23 mouse cellular contexts compared by ENCODE assay signal in the genomic region with DNA sequence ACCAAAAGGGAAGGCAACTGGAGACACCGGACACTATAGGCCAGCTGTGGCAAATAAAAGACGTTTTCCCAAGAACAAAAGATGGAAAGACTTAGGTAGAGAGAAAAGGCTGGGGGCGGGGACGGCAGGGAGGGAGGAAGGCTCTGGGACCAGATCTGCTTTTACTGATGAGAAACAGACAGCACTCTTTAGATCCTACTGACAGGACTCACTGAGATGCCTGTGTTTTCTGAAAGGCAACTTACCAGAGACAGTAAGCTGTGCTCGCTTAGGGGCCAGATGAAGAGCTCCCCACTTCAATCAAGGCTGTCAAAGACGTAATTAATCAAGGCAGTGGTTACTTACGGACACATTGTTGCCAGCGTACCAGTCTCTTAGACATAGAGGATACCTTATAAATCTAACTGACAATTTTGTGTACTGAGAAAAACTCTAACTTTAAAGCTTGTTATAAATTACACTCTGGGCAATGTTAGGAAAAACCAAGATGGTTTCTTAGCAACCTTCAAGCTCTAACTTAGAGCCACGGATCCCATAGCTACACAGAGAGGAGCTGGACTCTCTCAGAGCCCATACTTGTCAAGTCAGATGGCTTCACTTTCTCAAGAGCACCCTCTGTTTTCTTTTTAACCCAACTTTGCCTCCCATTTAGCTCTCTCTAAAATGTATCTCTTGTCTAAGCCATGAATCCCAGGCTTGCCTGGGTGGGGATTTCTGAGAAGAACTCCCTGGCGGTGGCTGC. TPM values are rescaled to one million over a fixed set of nuclear protein-coding genes. Genes with fewer than 3 reads are reported as not detected.
A peak's percentile ranks its signal among the peaks of the same experiment; 100 is the strongest.
DNase-seq lines count a peak whose midpoint lies in the region; ATAC-seq and TF ChIP-seq lines count a peak whose summit lies in the region.
"Had no signal": no experiment of that assay in that cellular context is flagged by ENCODE, and none has a peak within 500 bp of the region (broad histone marks: within the 10 kb centered on the region; RNA-seq: fewer than 3 reads in every experiment).

No protein-coding gene starts in this region.

- TF ChIP-seq CTCF in layer of hippocampus, adult 2 months (conservative IDR thresholded peaks at IDR 0.05): no peak
- no peak for TF ChIP-seq CTCF in intestine, postnatal 0 days (IDR thresholded peaks at IDR 0.05; ENCODE audit: low read depth)
- no peak for TF ChIP-seq CTCF in gastrocnemius, adult 2 months (IDR thresholded peaks at IDR 0.05)

- H3K36me3 ChIP-seq in embryonic facial prominence, embryonic 13.5 days: no peaks in the 10 kb centered on the region
- no peaks in the 10 kb centered on the region for H3K36me3 ChIP-seq in intestine, postnatal 0 days (ENCODE audit: control insufficient read depth, insufficient read depth)
- no peaks in the 10 kb centered on the region for H3K36me3 ChIP-seq in stomach, embryonic 14.5 days (ENCODE audit: control insufficient read depth, insufficient read depth, low read length)
- H3K36me3 ChIP-seq: forebrain, embryonic 12.5 days; liver, embryonic 15.5 days had no signal

- ATAC-seq in embryonic facial prominence, embryonic 13.5 days (ENCODE audit: insufficient number of reproducible peaks, insufficient read depth, low FRiP score, low TSS enrichment, low read depth): no peak
- ATAC-seq in intestine, postnatal 0 days: no peak
- ATAC-seq in stomach, embryonic 14.5 days (ENCODE audit: insufficient number of reproducible peaks, insufficient read depth, low FRiP score, low read depth): no peak

- H3K27me3 ChIP-seq in embryonic facial prominence, embryonic 13.5 days: no peaks in the 10 kb centered on the region
- no peaks in the 10 kb centered on the region for H3K27me3 ChIP-seq in intestine, postnatal 0 days (replicated peaks; ENCODE audit: control insufficient read depth, insufficient read depth, low read length)
- H3K27me3 ChIP-seq in stomach, embryonic 14.5 days (ENCODE audit: control insufficient read depth, insufficient read depth, low read length): no peaks in the 10 kb centered on the region
- H3K27me3 ChIP-seq: forebrain, embryonic 12.5 days; liver, embryonic 15.5 days had no signal

- H3K9ac ChIP-seq in embryonic facial prominence, embryonic 13.5 days: no peak overlapping the region
- H3K9ac ChIP-seq in intestine, postnatal 0 days (ENCODE audit: low read depth, low read length): no peak overlapping the region
- H3K9ac ChIP-seq in stomach, embryonic 14.5 days (replicated peaks; ENCODE audit: low read depth, low read length): no peak overlapping the region
- H3K9ac ChIP-seq: forebrain, embryonic 12.5 days; hindbrain, embryonic 14.5 days; liver, embryonic 15.5 days had no signal

- peak overlapping the region; percentile 92 for H3K27ac ChIP-seq in layer of hippocampus, adult 2 months
- H3K27ac ChIP-seq in embryonic facial prominence, embryonic 13.5 days: peak overlapping the region; percentile 75
- H3K27ac ChIP-seq in intestine, postnatal 0 days (ENCODE audit: low read depth, low read length): 0 out of 2 replicates have a peak overlapping the region, but pooled peaks have one; percentile 41
- peak overlapping the region; percentile 78 for H3K27ac ChIP-seq in stomach, embryonic 14.5 days (ENCODE audit: low read length)
- no peak overlapping the region for H3K27ac ChIP-seq in gastrocnemius, adult 2 months
- H3K27ac ChIP-seq: forebrain, embryonic 12.5 days; hindbrain, embryonic 14.5 days; liver, embryonic 15.5 days had no signal

- intact Hi-C loops in gastrocnemius, adult 2 months (cut with DNase I): loop anchor here (10.0 kb wide), 1 partner anchor 282 kb away; no protein-coding TSS in a partner anchor

- peaks cover 24% of the 10 kb centered on the region for H3K4me1 ChIP-seq in embryonic facial prominence, embryonic 13.5 days
- no peaks in the 10 kb centered on the region for H3K4me1 ChIP-seq in intestine, postnatal 0 days (replicated peaks; ENCODE audit: control insufficient read depth, insufficient read depth, low read length)
- H3K4me1 ChIP-seq in stomach, embryonic 14.5 days (ENCODE audit: control insufficient read depth, insufficient read depth, low read length): peaks cover 15% of the 10 kb centered on the region; the same call in 1 of the 2 replicates
- H3K4me1 ChIP-seq: forebrain, embryonic 12.5 days; liver, embryonic 15.5 days had no signal

- H3K9me3 ChIP-seq in embryonic facial prominence, embryonic 13.5 days: no peaks in the 10 kb centered on the region
- H3K9me3 ChIP-seq in intestine, postnatal 0 days (ENCODE audit: control insufficient read depth): no peaks in the 10 kb centered on the region
- H3K9me3 ChIP-seq in stomach, embryonic 14.5 days (ENCODE audit: control insufficient read depth, low read depth, low read length): no peaks in the 10 kb centered on the region
- H3K9me3 ChIP-seq: forebrain, embryonic 12.5 days; liver, embryonic 15.5 days had no signal

- no peak for DNase-seq in layer of hippocampus, adult 2 months (ENCODE audit: low spot score in 2 of 2)
- no peak for DNase-seq in layer of hippocampus, postnatal 36 days
- DNase-seq in gastrocnemius, adult 2 months: no peak
- DNase-seq in kidney, postnatal 14 days: no peak
- no peak for DNase-seq in spleen, adult 18-20 months
- DNase-seq: cerebellum, adult 9-10 months; heart, postnatal 14 days; kidney, adult 8-10 months; kidney, postnatal 4 days; left cerebral cortex, postnatal 4 days; retina, postnatal 1 day; right cerebral cortex, postnatal 4 days; thymus, postnatal 14 days had no signal

- H3K4me3 ChIP-seq in layer of hippocampus, adult 2 months: no peak overlapping the region
- H3K4me3 ChIP-seq in embryonic facial prominence, embryonic 13.5 days: no peak overlapping the region
- H3K4me3 ChIP-seq in intestine, postnatal 0 days (ENCODE audit: low read depth, low read length): no peak overlapping the region
- no peak overlapping the region for H3K4me3 ChIP-seq in stomach, embryonic 14.5 days (ENCODE audit: low read depth, low read length)
- H3K4me3 ChIP-seq in gastrocnemius, adult 2 months: no peak overlapping the region
- H3K4me3 ChIP-seq: forebrain, embryonic 12.5 days; liver, embryonic 15.5 days had no signal

- no peak overlapping the region for H3K4me2 ChIP-seq in embryonic facial prominence, embryonic 13.5 days
- H3K4me2 ChIP-seq in intestine, postnatal 0 days (replicated peaks; ENCODE audit: low read depth): no peak overlapping the region
- 0 out of 2 replicates have a peak overlapping the region, but pooled peaks have one; percentile 5 for H3K4me2 ChIP-seq in stomach, embryonic 14.5 days (replicated peaks; ENCODE audit: low read depth, low read length)
- H3K4me2 ChIP-seq: forebrain, embryonic 12.5 days; heart, embryonic 11.5 days; hindbrain, embryonic 14.5 days; liver, embryonic 15.5 days had no signal

- WGBS in embryonic facial prominence, embryonic 13.5 days: 45% methylated on average over 10 of the region's 10 CpGs
- WGBS in intestine, postnatal 0 days: 54% methylated on average over 10 of the region's 10 CpGs
- WGBS in stomach, embryonic 14.5 days: 42% methylated on average over 10 of the region's 10 CpGs

RNA-seq across cellular contexts. Expression of a gene that starts 47.0 kb away (rescaled TPM):
- 100 to 1,000 TPM; 291 to 304 TPM for total RNA-seq in layer of hippocampus, adult 2 months (2021)
- total RNA-seq in layer of hippocampus, postnatal 36 days (2021): 100 to 1,000 TPM; 263 to 289 TPM
- 2.0 and 2.6 TPM in 2 replicates for polyA plus RNA-seq in embryonic facial prominence, embryonic 13.5 days (2015; fragmentation: Nextera tagmentation; extraction: Ambion mirVana)
- polyA plus RNA-seq in intestine, postnatal 0 days (2015; fragmentation: Nextera tagmentation; extraction: Ambion mirVana): 1.9 and 2.2 TPM in 2 replicates
- 3.2 and 3.9 TPM in 2 replicates for polyA plus RNA-seq in stomach, embryonic 14.5 days (2014; fragmentation: Nextera tagmentation; extraction: Ambion mirVana)
- under 1 TPM; 0.15 to 0.50 TPM for total RNA-seq in gastrocnemius, adult 2 months (2021)
- total RNA-seq: megakaryocyte-erythroid progenitor cell, adult 5-6 weeks; neutrophil, adult 5-6 weeks had no signal
- polyA plus RNA-seq: C2C12 had no signal

Comparison
In these comparisons a context has a peak if more than half of its experiments do, and no peak if none do; other contexts are left out.
1. RNA of a gene that starts 47.0 kb away (total RNA-seq): 291 to 304 TPM in layer of hippocampus, adult 2 months and 263 to 289 TPM in layer of hippocampus, postnatal 36 days; 0.15 to 0.50 TPM in gastrocnemius, adult 2 months; every median in the first group is over 100 times any median in the second.